Mouse (Mus musculus) thymus, postnatal 0 days (tissue): ENCODE results near the gene Mgat3. TPM values are rescaled to one million over a fixed set of nuclear protein-coding genes. Genes with fewer than 3 reads are reported as not detected.

Source experiments
- DNase-seq: peaks from one replicate; pipeline ENCODE4 v3.0.0-alpha.2; 2015; ENCODE audit warnings: low spot score
- polyA plus RNA-seq: library from polyadenylated mRNA; unstranded; fragments of >200 nt; fragmentation: Nextera tagmentation; extraction: Ambion mirVana; gene quantifications from 2 replicates; pipeline ENCODE4 v1.2.1, GENCODE M21; 2015

The Mgat3 gene
- polyA plus RNA-seq, 1 experiment from 2014 or later: 5.0 TPM

GRCm38 (mm10) chr15:80149517-80149916 lies 24.0 kb upstream of the Mgat3 start:
- DNase-seq: peak; percentile 83

DNA sequence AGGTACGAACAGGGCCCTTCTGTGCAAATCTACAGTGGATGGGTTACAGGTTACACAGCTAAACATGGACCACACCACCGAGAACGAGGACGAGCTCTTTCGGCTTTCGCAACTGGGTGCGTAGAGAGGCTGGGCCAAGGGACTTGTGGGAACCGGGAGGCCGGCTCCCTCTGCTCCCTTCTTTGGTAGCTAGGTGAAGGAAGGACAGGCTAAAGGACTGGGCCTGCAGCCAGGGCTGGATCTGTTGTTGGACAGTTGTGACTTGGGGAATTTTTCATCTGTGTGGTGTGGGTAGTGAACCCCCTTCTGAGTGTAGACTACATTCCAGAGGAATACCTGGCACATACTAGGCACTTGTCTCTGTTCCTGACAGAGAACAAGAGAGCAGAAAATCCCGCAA lies 20.9 kb upstream of the Mgat3 start:
- no peak for DNase-seq

GRCm38 (mm10) chr15:80153757-80154156 lies 19.8 kb upstream of the Mgat3 start:
- DNase-seq: no peak

- DNase-seq: no peak
Observed at GRCm38 (mm10) chr15:80155707-80156106, 17.8 kb upstream of the Mgat3 start.

- no peak for DNase-seq
Observed at GRCm38 (mm10) chr15:80157197-80157943, 16.2 kb upstream of the Mgat3 start.

GRCm38 (mm10) chr15:80158001-80158706 lies 15.4 kb upstream of the Mgat3 start:
- no peak for DNase-seq

GRCm38 (mm10) chr15:80158707-80159090 lies 14.8 kb upstream of the Mgat3 start:
- no peak for DNase-seq

GRCm38 (mm10) chr15:80159286-80159901 lies 14.1 kb upstream of the Mgat3 start:
- no peak for DNase-seq

DNA sequence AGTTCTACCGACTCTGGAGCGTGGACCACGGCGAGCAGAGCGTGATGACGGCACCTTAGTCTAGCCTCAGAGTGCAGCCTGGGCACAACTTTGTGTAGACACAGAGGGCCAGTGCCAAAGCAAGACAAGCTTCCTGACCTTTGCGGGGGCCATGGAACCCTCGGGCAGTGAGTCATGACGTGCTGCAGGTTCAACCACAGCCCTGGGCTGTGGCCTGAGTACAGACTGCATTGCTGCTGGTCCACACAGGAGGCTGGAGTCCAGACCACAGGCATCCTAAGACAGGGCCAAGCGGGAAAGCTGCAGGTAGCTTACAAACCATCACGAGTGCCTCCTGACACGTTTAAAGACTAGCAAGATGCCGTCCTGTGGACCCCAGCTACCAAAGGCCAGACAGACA lies 13.3 kb upstream of the Mgat3 start:
- no peak for DNase-seq

- no peak for DNase-seq
Observed at GRCm38 (mm10) chr15:80160726-80161125, 12.8 kb upstream of the Mgat3 start.

DNA sequence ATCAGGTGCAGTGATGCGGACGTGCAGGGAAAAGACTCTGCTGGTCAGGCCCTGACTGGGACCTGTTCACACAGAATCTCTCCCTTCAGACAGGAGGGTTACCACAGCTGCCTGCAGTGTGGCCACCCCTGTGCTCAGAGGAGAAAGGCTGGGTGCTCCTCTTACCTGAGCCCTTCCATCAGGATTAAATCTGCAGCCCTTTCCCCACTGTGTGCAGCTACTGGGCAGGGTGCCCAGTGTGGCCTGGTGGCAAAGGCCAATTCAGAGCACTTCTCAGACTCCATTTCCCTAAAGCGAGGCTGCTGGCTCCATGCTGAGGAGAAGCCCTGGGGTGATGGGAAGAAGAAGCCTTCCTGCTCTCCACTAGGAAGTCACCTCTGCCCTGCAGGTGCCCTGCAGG lies 12.3 kb upstream of the Mgat3 start:
- no peak for DNase-seq

DNA sequence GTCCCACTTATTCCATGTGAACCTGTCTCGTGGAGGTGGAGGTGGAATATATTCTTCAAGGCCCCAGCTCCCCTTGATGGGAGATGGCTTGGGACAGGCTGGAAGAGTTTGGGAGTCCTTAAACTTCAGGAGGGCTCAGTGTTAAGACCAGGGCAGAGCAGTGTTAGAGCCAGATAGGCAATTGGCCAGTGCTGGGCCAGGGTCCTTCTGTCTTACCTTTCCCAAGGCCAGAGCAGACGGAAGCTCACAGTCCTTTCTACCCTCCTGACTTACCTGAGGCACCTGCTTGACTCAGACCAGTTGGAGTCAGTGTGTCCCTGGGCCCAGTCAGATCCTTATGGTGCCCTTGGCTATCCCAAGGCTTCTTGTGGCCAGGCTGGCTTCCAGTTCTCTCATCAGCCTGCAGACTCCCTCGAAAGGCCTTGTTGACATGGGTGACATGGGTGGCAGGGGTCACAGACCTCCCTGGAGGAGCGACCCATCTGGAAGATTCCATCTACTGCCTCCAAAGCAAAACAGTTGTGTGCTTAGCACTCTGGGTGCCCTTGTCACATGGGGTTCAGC lies 11.0 kb upstream of the Mgat3 start:
- DNase-seq: no peak

DNA sequence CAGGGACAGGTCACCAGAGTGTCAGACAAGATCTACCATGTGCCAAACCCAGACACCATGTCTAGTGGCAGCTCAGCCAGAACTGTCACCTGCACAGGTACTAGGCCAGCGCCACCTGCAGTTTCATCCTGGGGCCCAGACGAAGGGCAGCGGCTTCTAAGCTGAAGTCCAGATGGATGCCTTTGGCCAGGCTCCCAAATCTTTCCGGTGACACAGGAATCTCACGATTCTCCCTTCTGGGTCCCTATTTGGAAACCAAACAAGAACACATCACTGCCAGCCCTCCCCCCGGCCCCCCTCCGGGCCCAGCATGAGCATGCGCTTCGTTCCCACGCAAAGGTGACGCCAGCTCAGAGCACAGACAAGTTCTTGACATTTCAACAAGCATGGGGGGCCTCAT lies 10.2 kb upstream of the Mgat3 start:
- no peak for DNase-seq

- no peak for DNase-seq
Observed at GRCm38 (mm10) chr15:80163716-80164115, 9.8 kb upstream of the Mgat3 start.

DNA sequence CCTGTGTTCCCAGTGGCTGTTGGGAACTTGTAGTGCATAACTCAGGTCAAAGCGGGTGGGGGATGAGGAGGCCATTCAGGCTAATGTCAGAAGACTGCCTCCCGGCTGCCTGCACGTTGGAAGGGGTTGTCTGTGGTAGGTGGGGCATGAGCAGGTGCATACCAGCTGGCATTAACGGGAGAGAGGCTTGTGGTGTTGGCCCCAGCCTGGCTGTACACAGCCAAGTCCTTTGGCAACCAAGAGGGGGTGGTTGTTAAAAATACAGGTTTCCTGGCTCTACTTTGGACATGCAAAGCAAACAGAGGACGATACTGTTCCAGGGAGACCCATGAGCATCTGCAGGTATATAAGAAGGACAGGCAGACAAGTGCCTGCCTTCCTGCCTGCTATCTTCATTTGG lies 8.1 kb upstream of the Mgat3 start:
- no peak for DNase-seq

DNA sequence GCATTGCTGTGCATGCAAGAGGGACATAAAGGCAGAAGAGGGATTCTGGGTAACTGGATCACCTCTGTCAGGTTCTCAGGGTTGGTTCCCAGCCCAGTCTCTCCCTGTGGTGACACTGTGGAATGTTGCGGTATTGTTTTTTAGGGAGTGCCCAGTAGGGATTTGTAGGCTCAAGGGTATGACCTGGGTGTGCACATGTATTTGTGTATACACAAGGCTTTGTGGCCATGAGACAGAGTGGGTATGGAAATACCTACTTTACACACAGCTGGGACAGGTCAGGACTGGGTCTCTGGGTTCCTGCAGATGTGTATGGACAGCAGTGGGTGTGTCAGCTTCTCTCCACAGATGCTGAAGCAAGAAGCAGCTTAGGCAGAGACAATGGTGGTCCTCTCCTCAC lies 4.0 kb upstream of the Mgat3 start:
- no peak for DNase-seq

- no peak for DNase-seq
Observed at GRCm38 (mm10) chr15:80170357-80170756, 3.2 kb upstream of the Mgat3 start.

DNA sequence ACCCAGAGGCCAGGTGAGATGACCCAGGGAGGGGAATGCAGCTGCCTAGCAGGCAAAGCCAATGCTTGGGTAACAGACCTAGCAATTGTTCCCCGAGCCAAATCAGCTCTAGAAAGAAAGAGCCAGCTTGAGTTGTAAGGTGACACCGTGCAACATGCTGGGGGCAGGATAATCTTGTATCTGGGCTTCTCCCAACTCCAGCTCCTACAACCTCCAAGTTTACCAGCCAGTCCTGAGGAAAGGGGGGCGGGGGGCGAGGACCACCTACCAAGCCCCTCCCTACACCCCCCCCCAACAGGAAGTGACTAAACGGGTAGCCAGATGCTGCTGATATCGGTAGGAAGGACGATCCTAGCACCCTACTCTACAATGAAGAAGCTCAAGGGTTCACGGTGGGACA lies 2.2 kb upstream of the Mgat3 start:
- DNase-seq: no peak

GRCm38 (mm10) chr15:80171791-80172190 lies 1.7 kb upstream of the Mgat3 start:
- DNase-seq: no peak

DNA sequence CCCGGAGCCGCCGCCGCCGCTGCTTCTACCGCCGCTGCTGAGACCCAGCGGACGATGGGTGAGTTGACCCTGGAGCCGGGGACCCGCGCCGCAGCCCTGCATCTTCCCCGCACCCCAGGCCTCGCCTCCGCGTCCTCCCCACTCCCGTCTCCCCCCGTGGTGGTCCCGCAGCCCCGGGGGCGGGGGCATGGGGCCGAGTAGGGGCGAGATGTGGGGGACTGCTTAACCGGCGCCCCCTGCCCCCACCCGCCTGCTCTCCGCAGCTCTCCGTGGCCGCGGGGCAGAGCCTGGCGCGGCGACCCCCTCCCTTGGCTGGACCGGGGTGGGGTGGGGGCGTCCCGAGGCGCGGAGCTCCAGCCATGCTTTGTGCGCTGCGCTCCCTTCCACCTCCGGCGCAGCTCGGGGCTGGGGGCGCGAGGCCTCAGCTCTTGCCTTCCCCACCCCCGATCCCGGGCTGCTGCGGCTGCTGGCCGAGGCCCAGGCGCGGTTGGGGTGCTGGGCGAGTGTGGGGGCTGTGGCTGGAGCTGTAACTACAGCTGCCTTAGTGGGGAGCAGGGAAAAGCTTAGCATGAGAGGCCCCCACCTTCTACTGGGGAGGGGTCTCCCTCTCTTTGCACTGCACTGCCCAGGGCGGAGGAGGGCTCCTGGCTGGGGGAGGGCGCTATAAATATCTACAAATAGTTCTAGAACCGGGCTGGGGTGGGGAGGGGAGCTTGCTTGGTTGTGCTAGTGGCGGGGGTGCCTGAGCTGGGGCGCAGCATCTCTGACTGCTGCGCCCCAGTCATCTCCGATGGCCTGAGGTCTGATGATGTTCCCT lies 468 bp downstream of the Mgat3 start:
- DNase-seq: no peak

DNA sequence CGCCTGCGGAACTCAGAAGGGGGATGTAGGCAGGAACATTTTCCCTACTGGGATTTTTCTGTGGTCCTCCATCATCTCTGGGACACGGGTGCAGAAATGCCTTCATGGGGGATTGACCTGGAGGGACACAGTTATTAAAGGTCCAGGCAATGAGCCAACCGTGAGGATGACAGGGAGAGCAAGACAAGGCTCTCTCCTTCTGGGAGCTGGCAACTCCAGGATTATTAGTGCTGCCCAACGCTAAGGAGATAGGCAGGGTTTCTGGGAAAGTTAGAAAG lies 1.0 kb downstream of the Mgat3 start:
- no peak for DNase-seq

DNA sequence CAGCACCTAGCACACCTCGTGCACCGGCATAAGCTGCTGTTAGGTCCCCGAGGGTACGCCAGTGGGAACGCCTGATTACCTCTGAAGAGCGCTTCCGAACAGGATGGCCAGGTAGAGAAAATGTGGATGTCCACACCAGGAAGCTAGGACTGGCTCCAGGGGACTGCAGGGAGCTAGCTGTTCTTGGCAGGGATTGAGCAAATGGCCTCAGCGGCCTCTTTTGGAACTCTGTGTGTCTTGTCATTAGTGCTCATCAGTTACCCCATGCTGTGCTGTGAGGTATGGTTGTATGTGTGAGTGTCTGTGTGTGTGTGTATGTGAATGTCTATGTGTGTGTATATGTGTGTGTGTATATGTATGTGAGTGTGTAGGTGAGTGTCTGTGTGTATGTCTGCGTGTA lies 1.8 kb downstream of the Mgat3 start:
- no peak for DNase-seq
